Mouse (Mus musculus) monocyte, adult 2 months (primary cell): Measurements from ENCODE around the gene Psmd11.
"Not testable (repeated sequence)": the region's sequence is repeated elsewhere in the genome, so short reads cannot be mapped to it uniquely, and the experiment has no call there.

Source experiments
- DNase-seq, 2 experiments: peaks; one replicate each; pipeline ENCODE4 v3.0.0; 2022; ENCODE audit warnings: low spot score in 2 of 2, low read depth in 1 of 2

Gene Psmd11

DNA sequence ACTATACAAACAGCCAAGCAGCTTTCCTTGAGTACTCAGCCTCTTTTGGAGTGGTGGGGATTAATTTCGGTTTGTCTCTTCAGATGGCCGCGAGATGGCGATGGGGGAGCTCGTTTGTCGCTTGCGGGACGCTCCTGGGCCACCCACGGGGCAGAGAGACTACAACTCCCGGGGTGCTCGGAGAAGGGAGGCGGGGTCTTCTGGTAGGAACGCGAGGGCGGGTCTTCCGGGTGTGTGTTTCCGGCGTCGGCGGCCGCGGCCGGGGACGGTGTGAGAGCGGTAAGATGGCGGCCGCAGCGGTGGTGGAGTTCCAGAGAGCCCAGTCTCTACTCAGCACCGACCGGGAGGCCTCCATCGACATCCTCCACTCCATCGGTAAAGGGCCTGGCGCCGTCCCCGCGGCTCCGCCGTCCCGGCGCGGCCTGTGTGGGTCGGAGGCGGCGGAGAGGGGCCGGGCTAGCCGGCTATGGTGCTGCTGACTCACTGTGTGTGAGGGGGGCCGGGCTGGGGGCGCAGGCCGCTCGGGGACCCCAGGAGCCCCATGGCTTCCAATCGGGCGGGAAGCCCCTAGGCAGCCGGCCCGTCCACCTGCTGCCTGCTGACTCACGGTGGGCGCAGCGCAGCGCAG, at the start of gene Psmd11:
Gene Psmd11 (plus strand): TSS at position 235 of the 628 bp plus-strand sequence.
- peak; percentile 88 to 89 for DNase-seq

DNA sequence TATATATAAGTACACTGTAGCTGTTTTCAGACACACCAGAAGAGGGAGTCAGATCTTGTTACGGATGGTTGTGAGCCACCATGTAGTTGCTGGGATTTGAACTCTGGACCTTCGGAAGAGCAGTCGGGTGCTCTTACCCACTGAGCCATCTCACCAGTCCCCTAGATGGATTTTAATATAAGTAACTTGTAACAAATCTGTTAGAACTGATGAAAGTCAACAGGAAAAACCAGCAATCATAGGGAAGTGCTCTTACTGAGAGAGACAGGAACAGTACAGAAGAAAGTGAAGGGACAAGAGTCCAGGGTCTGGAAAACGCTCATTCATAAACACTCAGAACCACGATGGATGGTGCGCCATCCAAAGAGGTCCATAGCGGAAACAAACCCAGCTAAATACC, 49.2 kb upstream of the Psmd11 start:
- DNase-seq = not testable (repeated sequence)

GRCm38 (mm10) chr11:80382626-80383018, 45.8 kb upstream of the Psmd11 start:
- peak in 1 of 2 experiments; percentile 23 for DNase-seq

DNA sequence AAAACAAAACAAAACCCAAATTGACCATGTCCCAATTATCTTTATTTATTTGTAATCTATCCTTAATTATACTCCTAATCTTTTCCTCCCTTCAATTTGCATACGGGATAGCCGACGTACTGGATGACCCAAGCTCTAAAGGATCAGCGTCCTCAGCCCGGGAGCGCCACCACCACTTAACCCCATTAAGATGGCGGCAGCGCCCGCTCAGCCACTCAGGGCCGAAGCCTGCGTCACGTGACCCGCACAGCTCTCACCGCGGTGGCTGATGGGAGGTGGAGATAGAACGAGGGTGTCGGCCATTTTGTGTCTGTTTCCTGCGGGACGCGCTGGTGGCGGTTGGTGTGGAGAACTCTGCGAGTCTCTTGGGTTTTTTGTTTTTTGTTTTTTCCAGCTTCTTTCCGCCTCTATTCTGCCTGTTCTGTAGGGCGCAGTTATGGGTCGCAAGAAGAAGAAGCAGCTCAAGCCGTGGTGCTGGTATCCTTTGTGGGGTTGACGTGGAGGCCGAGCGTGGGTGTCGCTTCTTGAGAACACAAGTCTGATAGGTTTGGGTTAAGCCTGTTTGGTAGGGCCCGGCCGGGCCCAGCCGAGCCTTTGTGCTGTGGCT, 45.3 kb upstream of the Psmd11 start, which contains the start of gene Zfp207:
Gene Zfp207 (plus strand): TSS at position 261 of the 607 bp plus-strand sequence.
- peak; percentile 92 to 94 for DNase-seq

DNA sequence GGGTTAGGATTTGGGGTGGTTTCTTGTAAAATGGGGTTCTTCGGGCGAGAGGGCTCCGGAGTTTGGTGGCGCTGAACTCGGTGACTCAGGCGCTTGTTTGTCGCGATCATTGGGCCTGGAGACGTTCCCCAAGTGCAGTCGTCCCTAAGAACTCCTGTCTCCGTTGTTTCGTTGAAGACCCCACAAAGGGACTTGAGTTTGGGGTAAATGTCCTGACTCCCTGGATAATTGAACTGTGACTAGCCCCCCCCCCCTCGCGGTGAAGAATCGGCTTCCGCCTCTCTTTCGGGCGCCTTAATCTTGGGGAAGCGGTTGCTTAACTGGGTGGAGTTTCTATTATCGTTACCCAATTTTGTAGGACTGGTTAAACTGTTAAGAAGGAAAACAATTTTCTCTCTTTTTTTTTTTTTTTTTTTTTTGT, 44.8 kb upstream of the Psmd11 start:
- DNase-seq = peak; percentile 7 to 12

GRCm38 (mm10) chr11:80384461-80384860, 44.0 kb upstream of the Psmd11 start:
- no peak for DNase-seq

- no peak for DNase-seq
These were observed 43.4 kb upstream of the Psmd11 start for GRCm38 (mm10) chr11:80385055-80385454.

DNA sequence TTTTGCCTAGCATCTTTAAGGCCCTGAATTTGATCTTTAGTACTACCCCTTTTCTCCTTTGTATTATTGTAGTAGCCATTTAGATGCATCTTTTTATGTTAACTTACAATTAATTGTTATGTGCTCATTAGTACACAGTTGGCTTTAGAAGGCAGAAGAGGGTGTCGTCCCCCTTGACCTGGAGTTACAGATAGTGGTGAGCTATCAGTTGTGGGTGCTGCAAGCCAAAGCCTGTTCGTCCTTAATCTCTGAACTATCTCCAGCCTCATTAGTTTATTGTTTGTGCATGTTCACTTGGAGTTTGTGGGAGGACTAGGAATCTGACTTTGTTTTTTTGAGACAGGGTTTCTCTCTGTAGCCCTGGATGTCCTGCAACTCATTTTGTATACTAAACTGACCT, 41.6 kb upstream of the Psmd11 start:
- no peak for DNase-seq

- no peak for DNase-seq
These were observed 38.5 kb upstream of the Psmd11 start for GRCm38 (mm10) chr11:80389885-80390284.

- no peak for DNase-seq
These were observed 36.9 kb upstream of the Psmd11 start for GRCm38 (mm10) chr11:80391407-80392120.

GRCm38 (mm10) chr11:80395930-80396329, 32.5 kb upstream of the Psmd11 start:
- no peak for DNase-seq

- DNase-seq = no peak
These were observed 31.8 kb upstream of the Psmd11 start for GRCm38 (mm10) chr11:80396617-80397016.

GRCm38 (mm10) chr11:80407878-80408277, 20.5 kb upstream of the Psmd11 start:
- DNase-seq = not testable (repeated sequence)

DNA sequence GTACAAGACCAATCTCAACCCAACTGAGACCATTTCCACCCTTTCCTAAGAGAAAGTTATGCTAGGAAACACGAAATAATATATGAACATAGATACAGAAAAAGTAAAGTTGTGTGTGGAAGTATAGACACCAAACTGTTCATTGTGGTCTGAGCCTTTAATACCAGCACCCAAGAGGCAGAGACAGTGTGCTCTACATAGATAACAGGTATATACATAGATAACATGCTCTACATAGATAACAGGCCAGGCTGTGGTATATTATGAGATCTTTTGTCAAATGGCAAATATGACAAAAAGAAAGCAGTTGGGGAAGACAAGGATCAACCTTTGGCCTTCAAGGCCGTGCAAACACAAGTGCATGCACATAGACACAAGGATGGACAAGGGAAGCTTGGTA, 18.0 kb upstream of the Psmd11 start:
- DNase-seq = no peak

- DNase-seq = no peak
These were observed 11.3 kb upstream of the Psmd11 start for GRCm38 (mm10) chr11:80417085-80417484.

DNA sequence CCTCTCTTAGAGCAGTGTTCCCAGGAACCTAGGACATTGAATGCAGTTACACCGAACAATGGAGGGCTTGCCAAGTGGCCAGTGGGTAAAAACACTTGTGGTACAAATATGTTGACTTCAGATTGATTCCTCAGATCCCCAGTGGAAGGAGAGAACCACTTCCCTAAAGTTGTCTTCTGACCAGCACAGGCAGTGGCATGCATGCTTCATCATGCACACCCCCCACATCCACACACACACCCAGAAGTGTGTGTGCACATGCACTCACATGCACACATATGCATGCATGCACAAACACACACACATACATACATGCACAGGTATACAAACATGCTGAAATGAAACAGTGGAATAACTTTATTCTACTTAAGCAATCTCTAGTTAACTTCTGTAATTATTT, 8.7 kb upstream of the Psmd11 start:
- no peak for DNase-seq

GRCm38 (mm10) chr11:80420202-80420984, 8.0 kb upstream of the Psmd11 start:
- no peak for DNase-seq

DNA sequence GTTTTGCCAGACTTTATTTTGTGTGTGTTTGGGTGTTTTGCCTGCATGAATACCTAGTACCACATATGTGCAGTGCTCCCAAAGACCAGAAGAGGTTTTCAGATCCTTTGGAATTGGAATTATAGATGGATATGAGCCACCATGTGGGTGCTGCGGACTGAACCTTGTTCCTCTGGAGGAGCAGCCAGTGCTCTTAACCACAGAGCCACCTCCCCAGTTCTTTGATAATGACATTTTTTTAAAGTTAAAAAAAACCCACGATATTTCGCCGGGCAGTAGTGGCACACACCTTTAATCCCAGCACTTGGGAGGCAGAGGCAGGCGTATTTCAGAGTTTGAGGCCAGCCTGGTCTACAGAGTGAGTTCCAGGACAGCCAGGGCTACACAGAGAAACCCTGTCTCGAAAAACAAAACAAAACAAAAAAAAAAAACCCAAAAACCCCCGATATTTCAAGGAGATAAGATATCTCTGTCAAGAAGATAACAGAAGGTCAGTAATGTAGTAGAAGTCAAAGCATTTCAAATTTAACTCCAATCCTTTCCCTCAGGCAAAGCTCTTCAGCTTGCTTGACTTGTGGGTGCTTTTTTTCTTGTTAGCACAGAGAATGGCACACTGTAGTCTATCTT, 6.9 kb upstream of the Psmd11 start:
- DNase-seq = no peak

DNA sequence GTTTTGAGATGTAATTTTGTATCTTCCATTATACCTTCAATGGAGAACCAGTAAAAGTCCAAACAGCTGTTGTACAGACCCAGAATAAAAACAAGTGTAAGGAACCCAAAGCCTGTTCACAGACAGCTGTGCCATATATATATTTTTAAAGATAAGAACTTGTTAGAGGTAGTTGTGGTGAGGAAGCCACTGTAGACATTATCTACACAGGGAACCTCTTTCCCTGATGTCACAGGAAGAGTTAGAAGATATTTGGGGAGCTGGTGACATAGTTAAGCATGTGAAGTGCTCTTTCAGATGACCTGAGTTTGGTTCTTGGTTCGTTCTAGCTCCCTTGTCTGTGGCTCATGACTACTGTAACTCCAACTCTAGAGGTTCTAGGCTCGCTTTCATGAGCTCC, 3.7 kb upstream of the Psmd11 start:
- DNase-seq = no peak

GRCm38 (mm10) chr11:80425247-80425778, 3.1 kb upstream of the Psmd11 start:
- no peak for DNase-seq
